Mouse (Mus musculus) spleen, adult 2 months (tissue): ENCODE measurements around the gene Gm49383. TPM values are rescaled to one million over a fixed set of nuclear protein-coding genes. Genes with fewer than 3 reads are reported as not detected.

Experiments used
- DNase-seq, 2 experiments: peaks; one replicate each; pipeline versions ENCODE4 v3.0.0 to v3.0.0-alpha.2; 2012 to 2021; ENCODE audit warnings: low spot score in 2 of 2, low read depth in 1 of 2
- H3K27ac ChIP-seq: fragments of 200-500 bp; 2 replicates; pipeline ENCODE4 v1.5.1; 2012; ENCODE audit warnings: low read length, inconsistent platforms; ENCODE audit not compliant: insufficient read depth
- H3K27me3 ChIP-seq: fragments of 200-500 bp; 2 replicates; pipeline ENCODE4 v1.6.1; 2012; ENCODE audit warnings: mild to moderate bottlenecking, moderate library complexity, low read length, inconsistent platforms; ENCODE audit not compliant: control insufficient read depth, insufficient read depth
- H3K36me3 ChIP-seq: fragments of 200-500 bp; 2 replicates; pipeline ENCODE4 v1.6.1; 2012; ENCODE audit warnings: mild to moderate bottlenecking, low read length, inconsistent platforms; ENCODE audit not compliant: control insufficient read depth, insufficient read depth
- H3K4me1 ChIP-seq: fragments of 200-500 bp; 2 replicates; pipeline ENCODE4 v1.6.1; 2011; ENCODE audit warnings: inconsistent platforms; ENCODE audit not compliant: control insufficient read depth, insufficient read depth, insufficient read length
- H3K4me3 ChIP-seq: fragments of 200-500 bp; 2 replicates; pipeline ENCODE4 v1.5.1; 2011; ENCODE audit warnings: mild to moderate bottlenecking, inconsistent platforms; ENCODE audit not compliant: insufficient read depth, insufficient read length; ENCODE audit errors: extremely low read depth
- CTCF ChIP-seq: fragments of 200-500 bp; IDR thresholded peaks from 2 replicates; pipeline ENCODE4 v1.5.1; 2011; ENCODE audit warnings: mild to moderate bottlenecking, inconsistent platforms; ENCODE audit not compliant: insufficient read depth, insufficient read length, insufficient replicate concordance; ENCODE audit errors: extremely low read depth
- POLR2A ChIP-seq: fragments of 200-500 bp; IDR thresholded peaks from 2 replicates; pipeline ENCODE4 v1.6.1; 2011; ENCODE audit warnings: low read depth, low read length, inconsistent platforms
- WGBS: fragments of 180-500 bp; shearing (Covaris S2); methylation state at CpG from one replicate; pipeline ENCODE4 v1.1.7; 2018; 5-methylcytosine and 5-hydroxymethylcytosine counted together
- polyA plus RNA-seq: library from polyadenylated mRNA; depleted of rRNA; stranded (reverse); fragments of >200 nt; gene quantifications from 2 replicates; pipeline ENCODE4 v1.2.3, GENCODE M21; 2012

Gm49383 gene
- polyA plus RNA-seq, 1 experiment, result 1.8 TPM

- peaks cover 9% of the 10 kb centered on the region for H3K36me3 ChIP-seq
- WGBS, result 88% methylated on average over 16 of the region's 16 CpGs
- H3K27me3 ChIP-seq, result no peaks in the 10 kb centered on the region
- H3K4me3 ChIP-seq, result no peak within 1 kb of the TSS
- no peak for TF ChIP-seq CTCF
- TF ChIP-seq POLR2A, result no peak
- DNase-seq, result peak in 1 of 2 experiments; percentile 40
- H3K27ac ChIP-seq, result no peak within 1 kb of the TSS
- no peaks in the 10 kb centered on the region for H3K4me1 ChIP-seq
Measured at GRCm38 (mm10) chr12:69204052-69204833, 7.3 kb upstream of the Gm49383 start, which contains the start of gene Gm49384. Gene Gm49384, minus strand, starts transcription at chr12:69204267.

GRCm38 (mm10) chr12:69198985-69199384, 2.1 kb upstream of the Gm49383 start:
- peaks cover 2% of the 10 kb centered on the region; the same call in 1 of the 2 replicates for H3K4me1 ChIP-seq
- no peak overlapping the region for H3K4me3 ChIP-seq
- TF ChIP-seq POLR2A (no peak), CTCF (no peak)
- H3K27ac ChIP-seq, result no peak overlapping the region
- no peak for DNase-seq
- no peaks in the 10 kb centered on the region for H3K27me3 ChIP-seq
- H3K36me3 ChIP-seq, result peaks cover 9% of the 10 kb centered on the region

- peaks cover 7% of the 10 kb centered on the region for H3K36me3 ChIP-seq
- H3K27me3 ChIP-seq, result no peaks in the 10 kb centered on the region
- H3K4me3 ChIP-seq, result peak within 1 kb of the TSS; percentile 86
- peak within 1 kb of the TSS; percentile 86 for H3K27ac ChIP-seq
- DNase-seq, result peak in 1 of 2 experiments; percentile 42
- WGBS, result 2% methylated on average over 18 of the region's 18 CpGs
- no peak for TF ChIP-seq POLR2A
- no peak for TF ChIP-seq CTCF
- H3K4me1 ChIP-seq, result peaks cover 2% of the 10 kb centered on the region; the same call in 1 of the 2 replicates
Measured at GRCm38 (mm10) chr12:69198164-69198535, 1.2 kb upstream of the Gm49383 start, which contains the start of gene Dnaaf2. Gene Dnaaf2, minus strand, starts transcription at chr12:69198429.

GRCm38 (mm10) chr12:69197378-69198163, 667 bp upstream of the Gm49383 start:
- Histone ChIP-seq H3K27ac (peak overlapping the region; percentile 86), H3K4me3 (peak overlapping the region; percentile 86), H3K4me1 (peaks cover 2% of the 10 kb centered on the region; the same call in 1 of the 2 replicates), H3K27me3 (no peaks in the 10 kb centered on the region), H3K36me3 (peaks cover 7% of the 10 kb centered on the region)
- peak; percentile 26 to 33 for DNase-seq
- TF ChIP-seq CTCF (no peak), POLR2A (no peak)
- WGBS, result under 1% methylated on average over 94 of the region's 94 CpGs

- no peak for DNase-seq
- Histone ChIP-seq H3K36me3 (peaks cover 3% of the 10 kb centered on the region), H3K4me3 (no peak overlapping the region), H3K27me3 (no peaks in the 10 kb centered on the region), H3K4me1 (peaks cover 2% of the 10 kb centered on the region; the same call in 1 of the 2 replicates), H3K27ac (no peak overlapping the region)
- 96% methylated on average over 2 of the region's 2 CpGs for WGBS
- TF ChIP-seq POLR2A (no peak), CTCF (no peak)
Measured at GRCm38 (mm10) chr12:69192637-69193036, 4.3 kb downstream of the Gm49383 start.

- DNase-seq, result no peak
- TF ChIP-seq POLR2A (no peak), CTCF (no peak)
- no peak overlapping the region for H3K4me3 ChIP-seq
- H3K4me1 ChIP-seq, result peaks cover 4% of the 10 kb centered on the region; the same call in 1 of the 2 replicates
- WGBS, result 84% methylated on average over 5 of the region's 5 CpGs
- no peaks in the 10 kb centered on the region for H3K27me3 ChIP-seq
- no peak overlapping the region for H3K27ac ChIP-seq
- H3K36me3 ChIP-seq, result peaks cover 3% of the 10 kb centered on the region
Measured at GRCm38 (mm10) chr12:69191396-69191795, 5.5 kb downstream of the Gm49383 start.

GRCm38 (mm10) chr12:69190522-69190921, 6.4 kb downstream of the Gm49383 start:
- no peak for TF ChIP-seq POLR2A
- TF ChIP-seq CTCF, result no peak
- no peak for DNase-seq
- no peaks in the 10 kb centered on the region for H3K27me3 ChIP-seq
- H3K36me3 ChIP-seq, result peaks cover 3% of the 10 kb centered on the region
- WGBS, result 100% methylated on average over 1 of the region's 1 CpGs
- H3K4me1 ChIP-seq, result peaks cover 3% of the 10 kb centered on the region; the same call in 1 of the 2 replicates
- no peak overlapping the region for H3K4me3 ChIP-seq
- no peak overlapping the region for H3K27ac ChIP-seq
